Mouse (Mus musculus) urinary bladder, adult 18-20 months (tissue): ENCODE measurements around the gene Gda.

Source experiments
- DNase-seq, 2 experiments: peaks; one replicate each; pipeline ENCODE4 v3.0.0; 2022; ENCODE audit warnings: low spot score in 2 of 2, mixed read lengths in 2 of 2

Gda gene

GRCm38 (mm10) chr19:21457461-21457860 lies 15.8 kb downstream of the Gda start:
- DNase-seq, result no peak

DNA sequence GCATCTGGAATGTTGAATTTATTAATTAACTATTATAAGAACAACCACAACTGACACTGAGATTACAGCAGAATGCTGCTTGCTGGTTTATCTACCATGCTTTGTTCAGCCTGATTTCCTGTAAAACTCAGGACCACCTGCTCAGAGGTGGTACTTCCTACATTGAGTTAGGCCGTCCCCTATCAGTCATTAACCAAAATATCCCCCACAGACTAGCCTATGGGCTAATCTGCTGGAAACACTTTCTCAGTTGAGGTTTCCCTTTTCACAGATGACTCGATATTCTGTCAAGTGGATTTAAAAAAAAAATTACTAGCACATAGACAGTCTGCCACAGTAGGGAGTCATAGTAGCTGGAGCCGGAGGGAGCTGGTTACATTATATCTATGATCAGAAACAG lies 31.5 kb downstream of the Gda start:
- DNase-seq, result no peak

DNA sequence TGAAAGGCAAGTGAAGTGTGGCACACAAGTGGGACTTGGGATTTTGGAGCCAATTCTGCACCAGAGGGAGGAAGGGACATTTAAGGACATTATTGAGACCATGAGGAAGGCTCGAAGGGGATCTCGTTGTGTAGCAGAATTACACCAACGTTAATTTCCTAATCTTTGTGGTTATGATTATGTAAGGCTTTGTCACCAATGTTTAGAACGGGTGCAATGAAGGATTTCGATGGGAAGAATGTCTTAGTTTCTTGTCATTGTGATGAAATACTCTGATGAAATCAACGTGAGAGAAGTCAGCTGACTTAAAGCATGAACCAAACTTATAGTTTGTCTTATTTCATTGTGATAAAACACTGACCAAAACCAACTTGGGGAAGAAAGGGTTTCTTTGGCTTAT lies 32.4 kb downstream of the Gda start:
- no peak for DNase-seq

DNA sequence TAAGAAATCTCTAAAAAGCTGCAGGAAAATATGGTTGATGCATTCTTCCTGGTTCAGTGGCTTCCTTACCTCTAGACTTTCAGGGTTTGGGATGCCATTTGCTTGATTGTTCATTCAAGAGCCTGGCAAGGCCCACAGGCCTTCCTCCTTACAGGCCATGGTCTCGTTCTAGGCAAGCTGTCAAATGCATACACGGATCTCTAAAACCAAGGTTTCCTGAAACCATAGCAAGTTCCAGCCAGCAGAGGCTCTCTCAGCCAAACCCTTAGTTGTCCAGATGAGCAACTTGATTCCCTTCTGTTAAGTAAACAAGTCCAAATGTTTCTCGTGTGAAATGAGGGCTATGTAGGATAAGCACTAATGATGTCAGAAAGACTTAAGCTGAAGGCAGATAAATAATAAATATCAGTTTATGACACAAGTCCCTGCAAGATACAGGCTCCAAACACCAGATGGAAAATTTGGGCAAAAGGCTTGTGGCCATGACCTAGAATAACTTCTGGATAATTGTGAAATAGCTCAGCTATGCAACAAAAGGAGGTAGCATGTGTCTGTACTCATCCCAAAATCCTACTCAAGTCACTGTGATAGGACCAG lies 34.0 kb downstream of the Gda start:
- DNase-seq, result peak in 1 of 2 experiments; percentile 16

DNA sequence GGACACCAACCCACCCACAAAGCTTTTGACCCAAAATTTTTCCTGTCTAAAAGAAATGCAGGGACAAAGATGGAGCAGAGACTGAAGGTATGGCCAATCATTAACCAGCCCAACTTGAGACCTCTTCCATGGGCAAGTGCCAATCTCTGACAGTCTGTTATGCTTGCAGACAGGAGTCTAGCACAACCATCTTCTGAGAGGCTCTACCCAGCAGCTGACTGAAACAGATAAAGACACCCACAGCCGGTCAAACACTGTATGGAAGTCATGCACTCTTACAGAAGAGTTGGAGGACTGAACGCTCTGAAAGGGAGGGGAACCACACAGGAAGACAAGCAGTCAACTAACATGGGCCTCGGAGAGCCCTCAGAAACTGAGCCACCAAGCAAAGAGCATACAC lies 36.7 kb downstream of the Gda start:
- DNase-seq, result no peak

DNA sequence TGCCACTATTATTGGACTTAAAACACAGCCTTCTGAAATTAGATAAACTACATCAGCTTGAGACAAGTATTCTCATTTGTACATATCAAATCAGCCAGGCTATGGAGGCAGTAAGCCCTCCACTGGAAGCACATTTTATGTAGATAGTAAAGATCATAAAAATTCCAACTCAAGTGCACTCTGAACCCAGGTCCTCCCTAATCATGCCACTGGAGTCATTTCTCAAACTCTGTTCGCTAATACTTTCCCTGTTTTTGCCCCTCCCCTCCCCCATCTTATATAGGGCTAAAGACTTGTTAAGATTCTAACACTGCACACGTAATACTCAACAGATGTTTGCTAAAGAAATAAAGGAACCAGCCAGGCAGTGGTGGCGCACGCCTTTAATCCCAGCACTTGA lies 39.9 kb downstream of the Gda start:
- no peak for DNase-seq

DNA sequence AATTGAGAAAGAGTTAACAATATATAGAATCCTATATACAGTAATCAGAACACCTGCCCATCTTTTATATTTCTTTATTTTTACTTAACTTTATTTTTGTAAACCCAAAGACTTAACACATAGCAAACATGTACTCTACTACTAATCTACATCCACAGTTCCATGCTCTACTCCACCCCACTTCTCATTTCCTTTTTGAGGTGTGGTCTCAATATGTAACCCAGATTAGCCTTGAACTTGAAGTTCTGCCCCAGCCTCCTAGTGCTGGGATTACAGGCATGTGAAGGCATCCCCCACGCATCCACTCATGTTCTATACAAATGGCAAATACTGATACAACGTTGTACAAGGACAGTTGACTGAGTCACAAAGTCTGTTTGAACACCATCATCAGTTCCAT lies 40.4 kb downstream of the Gda start:
- DNase-seq, result no peak

DNA sequence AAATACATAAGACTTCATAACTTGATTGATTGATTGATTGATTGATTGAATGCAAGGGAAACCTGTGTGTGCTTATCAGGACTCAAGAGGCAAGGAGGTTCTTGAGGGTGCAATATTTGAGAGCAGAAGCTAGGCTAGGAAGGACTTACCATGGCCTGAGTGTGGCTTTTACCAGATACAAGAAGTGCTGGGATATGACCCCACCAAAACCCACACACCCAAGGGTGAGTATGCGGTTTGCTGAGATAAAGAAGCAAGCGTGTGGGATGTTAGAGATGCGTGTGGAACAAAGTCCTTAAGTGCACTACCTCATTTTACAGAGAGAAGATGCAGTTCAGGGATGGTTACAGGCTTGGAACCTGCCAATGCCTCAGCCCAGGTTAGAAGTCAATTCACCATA lies 41.0 kb downstream of the Gda start:
- no peak for DNase-seq

DNA sequence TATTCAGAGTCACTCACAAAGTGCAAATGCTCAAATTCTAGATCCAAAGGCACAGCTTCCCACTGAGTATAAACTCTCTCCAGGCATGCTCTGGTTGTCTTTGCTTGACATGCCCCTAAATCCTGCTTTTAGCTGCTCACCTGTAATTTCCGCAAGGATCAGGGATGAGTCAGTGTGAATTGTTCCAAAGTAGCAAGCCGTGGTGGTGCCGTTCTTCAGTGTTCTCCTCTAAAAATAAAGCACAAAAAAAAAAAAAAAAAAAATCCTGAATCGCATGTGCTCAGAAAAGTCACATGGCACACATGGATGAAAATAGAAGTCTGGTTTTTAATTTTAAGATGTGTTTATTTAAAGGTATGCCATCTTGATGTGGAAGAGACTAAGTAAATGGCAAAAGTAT lies 47.9 kb downstream of the Gda start:
- DNase-seq, result no peak

DNA sequence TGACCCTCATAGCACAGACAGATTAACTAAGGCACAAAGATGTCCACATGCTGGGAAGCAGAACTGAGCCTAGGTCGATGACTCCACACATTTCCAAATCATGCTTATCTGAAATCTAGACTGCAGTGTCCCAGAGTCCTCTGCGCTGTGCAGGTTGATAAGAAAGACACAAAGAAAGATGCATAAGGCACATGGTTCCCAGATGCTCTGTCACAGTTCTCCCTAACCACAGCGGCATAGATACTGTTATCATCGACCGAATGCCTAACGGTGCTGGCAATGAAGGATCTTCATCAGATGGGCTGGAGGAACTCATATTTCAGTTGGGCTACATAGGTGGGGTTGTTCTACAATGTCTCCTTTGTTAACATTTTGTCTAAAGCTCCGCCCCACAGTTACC lies 49.5 kb downstream of the Gda start:
- DNase-seq, result no peak

GRCm38 (mm10) chr19:21418418-21418817 lies 54.8 kb downstream of the Gda start:
- no peak for DNase-seq

DNA sequence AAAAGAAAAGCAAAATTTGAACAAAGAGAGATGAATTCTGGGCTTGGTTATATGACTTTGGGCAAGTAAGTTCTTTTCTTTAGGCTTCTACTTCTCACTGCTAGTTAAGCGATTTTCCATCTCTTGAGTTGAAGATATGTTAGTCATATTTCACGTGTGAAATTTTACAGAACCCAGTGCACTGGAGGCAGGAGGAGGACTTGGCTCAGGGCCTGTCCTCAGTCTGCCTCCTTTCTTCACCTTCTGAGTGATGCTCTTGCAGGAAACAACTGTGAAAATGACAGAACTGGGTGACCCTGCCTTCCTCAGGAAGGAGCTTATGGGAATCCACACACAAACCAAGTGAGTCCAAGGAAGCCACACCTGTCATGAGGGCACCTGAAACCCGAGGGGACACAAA lies 57.9 kb downstream of the Gda start:
- DNase-seq, result no peak

DNA sequence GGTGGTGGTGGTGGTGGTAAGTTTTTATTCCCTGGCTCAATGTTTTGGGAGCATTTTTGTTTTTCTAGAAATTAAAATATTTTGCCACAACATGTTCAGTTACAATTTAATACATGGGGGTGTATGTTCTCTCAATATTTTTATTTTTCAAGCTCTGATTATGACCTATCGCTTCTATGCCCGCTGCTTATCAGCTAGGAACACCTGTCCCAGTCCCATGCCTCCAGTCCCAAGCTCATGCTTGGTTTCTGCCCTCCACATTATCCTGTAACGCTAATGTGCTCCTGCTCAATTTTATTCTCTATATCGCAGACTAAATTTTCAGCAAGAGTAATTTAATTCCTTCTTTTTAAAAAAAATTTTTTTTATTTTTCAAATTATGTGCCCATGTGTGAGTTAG lies 64.1 kb downstream of the Gda start:
- DNase-seq, result no peak

GRCm38 (mm10) chr19:21407363-21407762 lies 65.9 kb downstream of the Gda start:
- no peak for DNase-seq

DNA sequence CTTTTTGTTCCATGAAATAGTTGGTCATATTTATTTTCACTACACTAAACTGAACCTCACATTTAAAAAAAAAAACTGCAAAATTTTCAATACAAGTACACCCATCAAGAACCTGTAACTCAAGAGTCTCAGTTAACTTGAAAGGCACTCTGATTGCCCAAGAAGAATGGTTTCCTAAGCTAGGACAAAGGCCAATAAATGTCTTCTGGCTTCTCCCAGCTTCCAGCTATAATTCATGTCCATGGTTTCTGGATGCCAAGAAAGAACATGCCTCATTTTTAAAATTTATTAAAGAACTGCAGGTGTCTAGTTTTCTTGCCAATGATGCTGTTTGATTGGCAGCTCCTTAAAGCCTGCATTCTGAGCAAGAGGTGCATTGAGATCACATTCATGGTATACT lies 75.3 kb downstream of the Gda start:
- no peak for DNase-seq

DNA sequence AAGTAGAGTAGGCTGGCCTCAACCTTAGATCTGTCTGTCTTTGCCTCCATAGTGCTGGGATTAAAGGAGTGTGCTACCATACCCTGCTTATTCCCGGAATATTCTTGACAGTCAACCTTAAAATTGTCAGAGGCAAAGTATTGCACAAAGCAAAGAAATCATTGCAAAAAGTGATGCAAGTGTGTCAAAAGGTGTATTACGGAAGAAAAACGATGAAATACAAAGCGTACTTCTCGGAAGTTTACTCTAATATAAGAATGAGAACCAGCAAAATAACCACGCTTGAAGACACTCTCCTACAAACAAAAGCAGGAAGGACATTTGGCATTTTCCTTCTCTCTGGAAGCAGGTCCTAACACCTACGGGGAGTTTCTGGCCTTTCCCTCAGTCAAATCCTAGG lies 76.9 kb downstream of the Gda start:
- no peak for DNase-seq

DNA sequence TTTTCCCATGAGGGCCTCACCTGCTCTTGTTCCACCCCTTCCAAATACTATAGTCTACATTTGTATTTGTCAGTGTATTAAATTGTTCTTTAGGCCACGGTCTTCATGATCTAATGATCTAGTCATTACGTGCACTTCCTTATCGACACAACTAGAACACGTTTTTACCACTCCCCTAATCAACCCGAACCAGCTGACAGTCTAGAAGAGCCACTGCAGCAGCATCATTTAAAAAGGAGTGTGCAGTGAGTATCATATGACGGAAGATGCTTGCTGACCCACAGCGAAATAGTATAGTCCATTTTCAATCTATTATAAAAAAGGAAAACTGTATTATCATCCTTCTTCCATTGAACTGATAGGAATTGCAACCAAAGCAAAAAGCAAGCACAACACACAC lies 82.3 kb downstream of the Gda start:
- no peak for DNase-seq

DNA sequence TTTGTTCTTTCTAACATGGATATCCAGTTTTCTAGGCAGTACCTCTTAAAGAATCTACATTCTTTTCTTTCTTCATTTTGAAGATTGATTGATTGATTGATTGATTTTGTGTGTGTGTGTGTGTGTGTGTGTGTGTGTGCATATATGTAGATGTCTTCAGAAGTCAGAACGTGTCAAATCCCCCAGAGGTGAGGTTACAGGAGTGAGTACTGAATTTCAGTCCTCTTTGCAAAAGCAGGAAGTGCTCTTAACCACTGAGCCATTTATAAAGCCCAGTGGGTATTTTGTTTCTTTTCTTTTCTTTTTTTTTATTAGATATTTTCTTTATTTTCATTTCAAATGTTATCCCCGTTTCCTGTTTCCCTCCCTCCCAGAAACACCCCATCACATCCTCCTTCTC lies 86.4 kb downstream of the Gda start:
- DNase-seq, result no peak

GRCm38 (mm10) chr19:21384231-21384630 lies 89.0 kb downstream of the Gda start:
- DNase-seq, result no peak

DNA sequence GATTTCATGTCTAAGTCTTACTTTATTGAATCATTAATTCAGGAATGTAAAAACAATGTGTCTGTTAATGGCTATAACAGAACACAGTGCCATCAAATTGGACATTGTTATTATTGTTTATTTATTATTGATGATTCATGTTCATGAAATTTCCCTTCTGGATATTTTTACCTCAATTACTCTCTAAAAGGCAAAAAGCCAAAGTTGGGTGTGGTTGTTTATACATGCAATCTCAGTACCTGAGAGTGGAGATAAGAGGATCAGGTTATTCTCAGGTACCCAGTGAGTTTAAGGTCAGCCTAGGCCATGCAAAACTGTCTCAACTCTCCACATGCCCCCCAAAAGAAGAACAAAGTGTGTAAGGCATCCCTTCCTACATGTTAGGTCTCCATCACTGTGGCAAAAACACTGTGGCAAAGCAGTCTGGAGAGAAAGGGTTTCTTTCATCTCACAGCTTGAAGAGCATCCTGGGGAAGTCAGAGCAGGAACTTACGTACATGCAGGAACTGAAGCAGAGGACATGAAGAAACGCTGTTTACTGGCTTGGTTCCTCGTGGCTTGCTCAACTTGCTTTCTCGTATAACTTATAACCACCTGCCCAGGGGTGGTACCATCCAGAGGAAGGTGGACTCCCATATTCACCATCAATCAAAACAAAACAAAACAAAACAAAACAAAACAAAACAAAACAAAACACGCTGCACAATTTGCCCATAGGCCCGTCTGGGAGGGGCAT lies 89.6 kb downstream of the Gda start:
- no peak for DNase-seq

GRCm38 (mm10) chr19:21381696-21382095 lies 91.5 kb downstream of the Gda start:
- DNase-seq, result no peak

DNA sequence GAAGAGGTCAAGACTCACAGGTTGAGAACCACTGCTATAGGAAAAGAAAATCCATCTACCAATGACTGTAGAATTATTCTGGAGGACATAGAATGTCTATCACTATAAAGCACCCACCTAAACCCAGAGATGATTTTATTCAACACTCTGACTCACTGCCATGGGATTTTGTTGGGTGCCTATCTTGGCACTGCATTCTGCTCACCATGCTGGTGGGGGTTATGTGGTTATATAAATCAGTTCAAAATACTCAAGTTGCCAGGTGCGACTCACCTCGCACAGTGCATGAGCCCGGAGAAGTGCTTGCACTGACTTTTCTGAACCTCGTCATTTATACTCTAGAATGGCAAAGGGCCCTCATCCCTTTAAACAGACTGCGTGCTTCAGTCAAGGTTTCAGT lies 94.0 kb downstream of the Gda start:
- no peak for DNase-seq

- DNase-seq, result peak in 1 of 2 experiments; percentile 9
Measured at GRCm38 (mm10) chr19:21376445-21377218, 96.6 kb downstream of the Gda start.
